In the genomic region with DNA sequence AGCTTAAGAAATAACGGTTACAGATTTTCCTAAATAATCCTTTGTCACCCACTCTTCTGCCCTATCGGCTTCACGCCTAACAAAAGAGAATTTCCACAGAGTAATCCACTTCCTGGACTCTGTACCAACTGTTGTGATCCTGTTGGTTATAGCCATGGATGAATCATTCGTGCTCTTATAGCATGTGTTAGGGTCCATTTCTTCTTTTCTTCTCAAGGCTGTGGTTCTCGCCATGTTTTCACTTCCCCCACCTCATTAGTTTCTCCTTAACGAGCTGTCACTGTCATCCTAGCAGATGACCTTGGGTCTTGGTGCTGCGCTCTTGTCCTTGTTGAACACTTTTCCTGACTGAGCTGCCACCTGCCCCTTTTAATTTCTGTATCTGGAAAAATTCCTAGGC, we compare ENCODE assay signal across 1 mouse cellular context.
A peak's percentile ranks its signal among the peaks of the same experiment; 100 is the strongest.
TF ChIP-seq lines count a peak whose summit lies in the region.

No protein-coding gene starts in this region.

TF ChIP-seq in CH12.LX, 34 proteins besides CTCF, POLR2A, EP300 and RAD21 (continued from another document):
- TF ChIP-seq JUND (conservative IDR thresholded peaks at IDR 0.05; ENCODE audit: low read depth, low read length) (no peak; the same call in 1 of the 2 replicates), MXI1 (IDR thresholded peaks at IDR 0.05; ENCODE audit: low read depth, low read length) (peak; percentile 51; the same call in 1 of the 2 replicates), TCF12 (IDR thresholded peaks at IDR 0.05; ENCODE audit: low read depth, low read length) (no peak), ELF1 (IDR thresholded peaks at IDR 0.05; ENCODE audit: low read depth, low read length) (0 out of 2 replicates have a peak, but pooled peaks have one; percentile 36), ZNF384 (IDR thresholded peaks at IDR 0.05; ENCODE audit: low read depth, low read length) (no peak), USF1 (IDR thresholded peaks at IDR 0.05; ENCODE audit: low read depth, low read length) (no peak), NELFE (IDR thresholded peaks at IDR 0.05; ENCODE audit: low read depth, low read length) (no peak), MAX (IDR thresholded peaks at IDR 0.05; ENCODE audit: low read length) (no peak), MYC (IDR thresholded peaks at IDR 0.05; ENCODE audit: low read depth, low read length) (peak; percentile 71; the same call in 1 of the 2 replicates), RCOR1 (conservative IDR thresholded peaks at IDR 0.05; ENCODE audit: low read depth, low read length) (no peak)
